Mouse (Mus musculus) regulatory T cell (primary cell): ENCODE measurements around the gene Gucy2c.

Source experiments
- in situ Hi-C: fragments of 300-600 bp; cut with MboI, MseI; formaldehyde crosslinking; loops from one replicate; pipeline ENCODE4 v1.15.1; 2025; ENCODE audit warnings: high pct_unique_total_duplicates

Gucy2c gene

GRCm38 (mm10) chr6:136745586-136745985 is 36.0 kb downstream of the Gucy2c start:
- in situ Hi-C loops = no loop called here

GRCm38 (mm10) chr6:136743729-136744128 is 37.8 kb downstream of the Gucy2c start:
- in situ Hi-C loops = loop anchor here (5.0 kb wide), 2 partner anchors 41 to 116 kb away; no protein-coding TSS in a partner anchor

GRCm38 (mm10) chr6:136742352-136743118 is 39.0 kb downstream of the Gucy2c start:
- in situ Hi-C loops = loop anchor here (5.0 kb wide), 2 partner anchors 40 to 115 kb away; no protein-coding TSS in a partner anchor

GRCm38 (mm10) chr6:136741281-136741680 is 40.3 kb downstream of the Gucy2c start:
- in situ Hi-C loops = loop anchor here (5.0 kb wide), 2 partner anchors 39 to 114 kb away; no protein-coding TSS in a partner anchor

GRCm38 (mm10) chr6:136735766-136736165 is 45.8 kb downstream of the Gucy2c start:
- in situ Hi-C loops = no loop called here

GRCm38 (mm10) chr6:136728144-136728543 is 53.4 kb downstream of the Gucy2c start:
- in situ Hi-C loops = loop anchor here (5.0 kb wide), 1 partner anchor 306 kb away; no protein-coding TSS in a partner anchor

- in situ Hi-C loops = no loop called here
These were observed 58.4 kb downstream of the Gucy2c start for GRCm38 (mm10) chr6:136723171-136723570.

- in situ Hi-C loops = no loop called here
These were observed 59.0 kb downstream of the Gucy2c start for GRCm38 (mm10) chr6:136722565-136722964.

- in situ Hi-C loops = no loop called here
These were observed 59.6 kb downstream of the Gucy2c start for GRCm38 (mm10) chr6:136721925-136722324.

GRCm38 (mm10) chr6:136720436-136720835 is 61.1 kb downstream of the Gucy2c start:
- in situ Hi-C loops = no loop called here

- in situ Hi-C loops = no loop called here
These were observed 65.6 kb downstream of the Gucy2c start for GRCm38 (mm10) chr6:136715881-136716431.

- in situ Hi-C loops = no loop called here
These were observed 67.5 kb downstream of the Gucy2c start for GRCm38 (mm10) chr6:136714097-136714496.

- in situ Hi-C loops = no loop called here
These were observed 71.2 kb downstream of the Gucy2c start for GRCm38 (mm10) chr6:136710408-136710807.

- in situ Hi-C loops = no loop called here
These were observed 73.0 kb downstream of the Gucy2c start for GRCm38 (mm10) chr6:136708597-136708996.

- in situ Hi-C loops = loop anchor here (5.0 kb wide), 1 partner anchor 40 kb away; no protein-coding TSS in a partner anchor
These were observed 79.7 kb downstream of the Gucy2c start for GRCm38 (mm10) chr6:136701878-136702277.

GRCm38 (mm10) chr6:136701185-136701584 is 80.4 kb downstream of the Gucy2c start:
- in situ Hi-C loops = loop anchor here (5.0 kb wide), 1 partner anchor 41 kb away; no protein-coding TSS in a partner anchor

GRCm38 (mm10) chr6:136691314-136691713 is 90.3 kb downstream of the Gucy2c start:
- in situ Hi-C loops = no loop called here

- in situ Hi-C loops = no loop called here
These were observed 91.0 kb downstream of the Gucy2c start for GRCm38 (mm10) chr6:136690527-136690926.

- in situ Hi-C loops = no loop called here
These were observed 91.7 kb downstream of the Gucy2c start for GRCm38 (mm10) chr6:136689790-136690413.

GRCm38 (mm10) chr6:136685433-136685832 is 96.1 kb downstream of the Gucy2c start:
- in situ Hi-C loops = no loop called here

- in situ Hi-C loops = no loop called here
These were observed 97.9 kb downstream of the Gucy2c start for GRCm38 (mm10) chr6:136683410-136684334.
